Mouse (Mus musculus): ENCODE results near the gene Trim8. TPM values are rescaled to one million over a fixed set of nuclear protein-coding genes. Genes with fewer than 3 reads are reported as not detected.

The Trim8 gene
- polyA plus RNA-seq, 1 experiment: 14.2 TPM

- Histone ChIP-seq H3K27me3 (ENCODE audit: control insufficient read depth, insufficient read depth, low read length, poor library complexity, severe bottlenecking) (no peaks in the 10 kb centered on the region), H3K9ac (ENCODE audit: low read depth, poor library complexity, severe bottlenecking) (no peak overlapping the region), H3K36me3 (ENCODE audit: control insufficient read depth, insufficient read depth, low read length, poor library complexity, severe bottlenecking) (no peaks in the 10 kb centered on the region), H3K4me1 (ENCODE audit: control insufficient read depth, insufficient read depth, low read length) (no peaks in the 10 kb centered on the region), H3K27ac (ENCODE audit: insufficient read depth, low read length) (no peak overlapping the region), H3K4me3 (ENCODE audit: low read depth, low read length) (no peak overlapping the region), H3K9me3 (replicated peaks; ENCODE audit: control insufficient read depth, insufficient read depth, low read length, poor library complexity, severe bottlenecking) (no peaks in the 10 kb centered on the region)
- no peak for TF ChIP-seq EP300 (IDR thresholded peaks at IDR 0.05; ENCODE audit: insufficient read depth, low read depth, low read length)
- no peak for TF ChIP-seq CTCF (IDR thresholded peaks at IDR 0.05; ENCODE audit: low read depth, low read length)
- no peak for TF ChIP-seq POLR2A (IDR thresholded peaks at IDR 0.05; ENCODE audit: insufficient read depth, low read length)
Observed at GRCm38 (mm10) chr19:46455556-46455955, 45.9 kb upstream of the Trim8 start.

GRCm38 (mm10) chr19:46456018-46456735 is 45.3 kb upstream of the Trim8 start:
- Histone ChIP-seq H3K27ac (ENCODE audit: insufficient read depth, low read length) (no peak overlapping the region), H3K4me1 (ENCODE audit: control insufficient read depth, insufficient read depth, low read length) (no peaks in the 10 kb centered on the region), H3K9me3 (replicated peaks; ENCODE audit: control insufficient read depth, insufficient read depth, low read length, poor library complexity, severe bottlenecking) (no peaks in the 10 kb centered on the region), H3K4me3 (ENCODE audit: low read depth, low read length) (no peak overlapping the region), H3K9ac (ENCODE audit: low read depth, poor library complexity, severe bottlenecking) (no peak overlapping the region), H3K27me3 (ENCODE audit: control insufficient read depth, insufficient read depth, low read length, poor library complexity, severe bottlenecking) (no peaks in the 10 kb centered on the region), H3K36me3 (ENCODE audit: control insufficient read depth, insufficient read depth, low read length, poor library complexity, severe bottlenecking) (no peaks in the 10 kb centered on the region)
- no peak for TF ChIP-seq POLR2A (IDR thresholded peaks at IDR 0.05; ENCODE audit: insufficient read depth, low read length)
- no peak for TF ChIP-seq EP300 (IDR thresholded peaks at IDR 0.05; ENCODE audit: insufficient read depth, low read depth, low read length)
- no peak for TF ChIP-seq CTCF (IDR thresholded peaks at IDR 0.05; ENCODE audit: low read depth, low read length)

GRCm38 (mm10) chr19:46457798-46458197 is 43.7 kb upstream of the Trim8 start:
- Histone ChIP-seq H3K27me3 (ENCODE audit: control insufficient read depth, insufficient read depth, low read length, poor library complexity, severe bottlenecking) (no peaks in the 10 kb centered on the region), H3K9me3 (replicated peaks; ENCODE audit: control insufficient read depth, insufficient read depth, low read length, poor library complexity, severe bottlenecking) (no peaks in the 10 kb centered on the region), H3K36me3 (ENCODE audit: control insufficient read depth, insufficient read depth, low read length, poor library complexity, severe bottlenecking) (no peaks in the 10 kb centered on the region), H3K4me1 (ENCODE audit: control insufficient read depth, insufficient read depth, low read length) (no peaks in the 10 kb centered on the region), H3K4me3 (ENCODE audit: low read depth, low read length) (no peak overlapping the region), H3K9ac (ENCODE audit: low read depth, poor library complexity, severe bottlenecking) (no peak overlapping the region), H3K27ac (ENCODE audit: insufficient read depth, low read length) (no peak overlapping the region)
- TF ChIP-seq CTCF (IDR thresholded peaks at IDR 0.05; ENCODE audit: low read depth, low read length) (no peak), EP300 (IDR thresholded peaks at IDR 0.05; ENCODE audit: insufficient read depth, low read depth, low read length) (no peak), POLR2A (IDR thresholded peaks at IDR 0.05; ENCODE audit: insufficient read depth, low read length) (no peak)

GRCm38 (mm10) chr19:46459256-46459655 is 42.2 kb upstream of the Trim8 start:
- H3K36me3 ChIP-seq (ENCODE audit: control insufficient read depth, insufficient read depth, low read length, poor library complexity, severe bottlenecking): no peaks in the 10 kb centered on the region
- H3K9me3 ChIP-seq (replicated peaks; ENCODE audit: control insufficient read depth, insufficient read depth, low read length, poor library complexity, severe bottlenecking): no peaks in the 10 kb centered on the region
- TF ChIP-seq EP300 (IDR thresholded peaks at IDR 0.05; ENCODE audit: insufficient read depth, low read depth, low read length) (no peak), CTCF (IDR thresholded peaks at IDR 0.05; ENCODE audit: low read depth, low read length) (no peak), POLR2A (IDR thresholded peaks at IDR 0.05; ENCODE audit: insufficient read depth, low read length) (no peak)
- no peak overlapping the region for H3K27ac ChIP-seq (ENCODE audit: insufficient read depth, low read length)
- no peak overlapping the region for H3K9ac ChIP-seq (ENCODE audit: low read depth, poor library complexity, severe bottlenecking)
- no peak overlapping the region for H3K4me3 ChIP-seq (ENCODE audit: low read depth, low read length)
- H3K4me1 ChIP-seq (ENCODE audit: control insufficient read depth, insufficient read depth, low read length): no peaks in the 10 kb centered on the region
- H3K27me3 ChIP-seq (ENCODE audit: control insufficient read depth, insufficient read depth, low read length, poor library complexity, severe bottlenecking): no peaks in the 10 kb centered on the region

DNA sequence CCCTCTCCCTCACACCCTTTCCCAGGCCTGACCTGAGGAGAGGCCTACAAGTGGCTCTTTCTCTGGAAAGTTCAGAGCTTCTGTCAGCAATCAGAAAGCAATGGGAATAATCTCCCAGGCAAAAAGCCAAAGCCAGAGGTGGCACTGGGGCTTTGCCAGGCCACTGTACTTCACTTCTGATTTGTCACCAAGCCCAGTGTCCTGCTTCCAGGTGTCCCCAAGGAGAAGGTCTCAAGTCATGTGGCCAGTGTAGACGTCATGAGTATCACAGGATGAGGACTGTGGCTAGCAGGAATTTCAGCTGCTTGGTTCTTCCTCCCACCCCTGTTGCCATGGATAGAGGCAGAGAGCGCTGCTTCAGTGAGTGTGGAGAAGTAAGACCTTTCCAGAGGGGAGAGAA is 41.6 kb upstream of the Trim8 start:
- H3K27ac ChIP-seq (ENCODE audit: insufficient read depth, low read length): no peak overlapping the region
- no peaks in the 10 kb centered on the region for H3K27me3 ChIP-seq (ENCODE audit: control insufficient read depth, insufficient read depth, low read length, poor library complexity, severe bottlenecking)
- no peaks in the 10 kb centered on the region for H3K36me3 ChIP-seq (ENCODE audit: control insufficient read depth, insufficient read depth, low read length, poor library complexity, severe bottlenecking)
- TF ChIP-seq POLR2A (IDR thresholded peaks at IDR 0.05; ENCODE audit: insufficient read depth, low read length): no peak
- TF ChIP-seq EP300 (IDR thresholded peaks at IDR 0.05; ENCODE audit: insufficient read depth, low read depth, low read length): no peak
- no peak for TF ChIP-seq CTCF (IDR thresholded peaks at IDR 0.05; ENCODE audit: low read depth, low read length)
- H3K9me3 ChIP-seq (replicated peaks; ENCODE audit: control insufficient read depth, insufficient read depth, low read length, poor library complexity, severe bottlenecking): no peaks in the 10 kb centered on the region
- H3K9ac ChIP-seq (ENCODE audit: low read depth, poor library complexity, severe bottlenecking): no peak overlapping the region
- H3K4me3 ChIP-seq (ENCODE audit: low read depth, low read length): no peak overlapping the region
- H3K4me1 ChIP-seq (ENCODE audit: control insufficient read depth, insufficient read depth, low read length): no peaks in the 10 kb centered on the region

DNA sequence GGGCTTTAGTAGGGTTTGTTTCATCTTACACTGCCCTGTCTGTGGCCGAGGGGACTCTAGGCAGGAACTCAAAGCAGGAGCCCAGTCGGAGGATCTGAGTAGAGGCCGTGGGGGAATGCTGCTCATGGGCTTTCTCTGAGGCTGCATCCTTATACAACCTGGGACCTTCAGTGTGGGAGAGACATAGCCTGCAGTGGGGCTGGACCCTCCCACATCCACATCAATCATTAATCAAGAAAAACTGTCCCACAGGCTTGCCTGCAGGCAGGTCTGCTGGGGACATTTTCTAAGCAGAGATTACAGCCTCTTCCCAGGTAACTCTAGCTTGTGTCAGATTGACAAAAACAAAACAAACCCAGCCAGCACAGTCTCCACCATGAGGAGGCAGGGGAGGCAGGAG is 38.9 kb upstream of the Trim8 start:
- no peak for TF ChIP-seq POLR2A (IDR thresholded peaks at IDR 0.05; ENCODE audit: insufficient read depth, low read length)
- TF ChIP-seq CTCF (IDR thresholded peaks at IDR 0.05; ENCODE audit: low read depth, low read length): no peak
- TF ChIP-seq EP300 (IDR thresholded peaks at IDR 0.05; ENCODE audit: insufficient read depth, low read depth, low read length): no peak
- no peak overlapping the region for H3K9ac ChIP-seq (ENCODE audit: low read depth, poor library complexity, severe bottlenecking)
- no peak overlapping the region for H3K4me3 ChIP-seq (ENCODE audit: low read depth, low read length)
- H3K27ac ChIP-seq (ENCODE audit: insufficient read depth, low read length): no peak overlapping the region
- no peaks in the 10 kb centered on the region for H3K9me3 ChIP-seq (replicated peaks; ENCODE audit: control insufficient read depth, insufficient read depth, low read length, poor library complexity, severe bottlenecking)
- no peaks in the 10 kb centered on the region for H3K4me1 ChIP-seq (ENCODE audit: control insufficient read depth, insufficient read depth, low read length)
- H3K27me3 ChIP-seq (ENCODE audit: control insufficient read depth, insufficient read depth, low read length, poor library complexity, severe bottlenecking): no peaks in the 10 kb centered on the region
- no peaks in the 10 kb centered on the region for H3K36me3 ChIP-seq (ENCODE audit: control insufficient read depth, insufficient read depth, low read length, poor library complexity, severe bottlenecking)
